Mouse (Mus musculus) CD4-positive, CD25-positive, alpha-beta regulatory T cell, adult 4 months (primary cell): ENCODE measurements at regions not wholly inside any gene's neighbourhood (a gene's known extent, or its start where the extent isn't known, plus 50 kb on each side); places are given as distances from the start of the nearest gene placed in this dataset.
"Not testable (repeated sequence)": the region's sequence is repeated elsewhere in the genome, so short reads cannot be mapped to it uniquely, and the experiment has no call there.

Source experiments
- ATAC-seq: one replicate; pipeline ENCODE4 v1.8.0; 2017

- ATAC-seq: not testable (repeated sequence)
These were observed 143.8 kb upstream of the Gm17728 start for GRCm38 (mm10) chr17:9278046-9278445.

GRCm38 (mm10) chr17:9279481-9279880, 142.4 kb upstream of the Gm17728 start:
- no peak for ATAC-seq

GRCm38 (mm10) chr17:9281891-9282290, 140.0 kb upstream of the Gm17728 start:
- ATAC-seq: no peak

- ATAC-seq: no peak
These were observed 139.3 kb upstream of the Gm17728 start for GRCm38 (mm10) chr17:9282333-9283176.

GRCm38 (mm10) chr17:9286431-9286830, 135.4 kb upstream of the Gm17728 start:
- ATAC-seq: no peak

- ATAC-seq: no peak
These were observed 135.0 kb upstream of the Gm17728 start for GRCm38 (mm10) chr17:9286834-9287233.

- ATAC-seq: no peak
These were observed 134.2 kb upstream of the Gm17728 start for GRCm38 (mm10) chr17:9287682-9288081.

- ATAC-seq: no peak
These were observed 130.3 kb upstream of the Gm17728 start for GRCm38 (mm10) chr17:9291601-9292000.

- ATAC-seq: no peak
These were observed 129.6 kb upstream of the Gm17728 start for GRCm38 (mm10) chr17:9292296-9292695.

GRCm38 (mm10) chr17:9296371-9296770, 125.5 kb upstream of the Gm17728 start:
- no peak for ATAC-seq

GRCm38 (mm10) chr17:9298231-9298630, 123.6 kb upstream of the Gm17728 start:
- no peak for ATAC-seq

GRCm38 (mm10) chr17:9301101-9301501, 120.8 kb upstream of the Gm17728 start:
- ATAC-seq: no peak

- ATAC-seq: no peak
These were observed 113.4 kb upstream of the Gm17728 start for GRCm38 (mm10) chr17:9308507-9308906.

- ATAC-seq: no peak
These were observed 99.1 kb upstream of the Gm17728 start for GRCm38 (mm10) chr17:9322772-9323171.

GRCm38 (mm10) chr17:9328886-9329455, 92.9 kb upstream of the Gm17728 start:
- ATAC-seq: no peak

GRCm38 (mm10) chr17:9357572-9358159, 64.2 kb upstream of the Gm17728 start:
- ATAC-seq: no peak
